ENCODE assay signal across 25 mouse cellular contexts in the genomic region with DNA sequence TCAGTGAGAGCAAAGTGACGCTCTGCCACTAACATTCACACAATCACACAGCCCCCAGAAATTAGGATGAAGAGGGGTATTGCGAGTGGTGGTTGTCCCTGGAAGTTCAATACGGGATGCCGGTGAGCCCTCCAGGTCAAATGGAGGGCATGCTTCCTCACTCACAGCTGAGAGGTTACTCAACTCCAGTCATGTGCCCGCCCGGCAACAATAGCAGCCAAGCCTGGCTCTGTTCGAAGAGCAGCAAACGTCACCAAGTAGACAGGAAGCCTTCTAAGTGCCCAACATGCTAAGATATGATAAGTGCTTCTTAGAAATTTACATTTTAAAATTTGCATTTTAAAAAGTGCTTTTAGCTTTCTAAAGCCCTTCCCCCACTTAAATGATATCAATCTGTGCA. TPM values are rescaled to one million over a fixed set of nuclear protein-coding genes. Genes with fewer than 3 reads are reported as not detected.
A peak's percentile ranks its signal among the peaks of the same experiment; 100 is the strongest.
DNase-seq lines count a peak whose midpoint lies in the region; ATAC-seq and TF ChIP-seq lines count a peak whose summit lies in the region.
"Had no signal": no experiment of that assay in that cellular context is flagged by ENCODE, and none has a peak within 500 bp of the region (broad histone marks: within the 10 kb centered on the region; RNA-seq: fewer than 3 reads in every experiment).

No protein-coding gene starts in this region.

- ATAC-seq in neural tube, embryonic 15.5 days (ENCODE audit: low FRiP score), result no peak
- ATAC-seq in megakaryocyte progenitor cell, adult 5-6 weeks (replicated peaks; ENCODE audit: poor library complexity), result 0 out of 2 replicates have a peak, but pooled peaks have one; percentile 29
- ATAC-seq: liver, postnatal 0 days; midbrain, embryonic 15.5 days had no signal

- H3K4me3 ChIP-seq in gastrocnemius, adult 2 months, result no peak overlapping the region
- H3K4me3 ChIP-seq in neural tube, embryonic 15.5 days (replicated peaks), result no peak overlapping the region
- H3K4me3 ChIP-seq: embryonic facial prominence, embryonic 12.5 days; erythroblast, embryonic 14.5 days; heart, embryonic 13.5 days; hindbrain, embryonic 12.5 days; limb, embryonic 12.5 days; megakaryocyte, embryonic 14.5 days; midbrain, embryonic 15.5 days; neural tube, embryonic 13.5 days had no signal

- no peak for TF ChIP-seq CTCF in gastrocnemius, adult 2 months (IDR thresholded peaks at IDR 0.05)

- H3K4me2 ChIP-seq in neural tube, embryonic 15.5 days, result no peak overlapping the region
- H3K4me2 ChIP-seq: embryonic facial prominence, embryonic 12.5 days; heart, embryonic 13.5 days; hindbrain, embryonic 12.5 days; limb, embryonic 12.5 days; liver, embryonic 11.5 days; midbrain, embryonic 15.5 days; neural tube, embryonic 13.5 days had no signal

- H3K36me3 ChIP-seq in neural tube, embryonic 15.5 days, result no peaks in the 10 kb centered on the region; the same call in 1 of the 2 replicates
- H3K36me3 ChIP-seq: embryonic facial prominence, embryonic 12.5 days; heart, embryonic 13.5 days; hindbrain, embryonic 12.5 days; limb, embryonic 12.5 days; midbrain, embryonic 15.5 days; neural tube, embryonic 13.5 days had no signal

- DNase-seq in adrenal gland, postnatal 10 days, result peak; percentile 34
- DNase-seq in adrenal gland, postnatal 25 days, result no peak
- DNase-seq in gastrocnemius, adult 2 months, result peak; percentile 27
- no peak for DNase-seq in gastrocnemius, postnatal 4 days (ENCODE audit: low spot score in 2 of 2)
- DNase-seq in neural tube, embryonic 10.5 days (ENCODE audit: extremely low spot score, low spot score), result peak; percentile 7
- DNase-seq in adipocyte (ENCODE audit: low spot score), result no peak
- DNase-seq: cerebellum, adult 18-20 months; cerebellum, postnatal 14 days; kidney, adult 18-20 months; layer of hippocampus, adult 9-11 months; liver, postnatal 0 days; right cerebral cortex, postnatal 4 days; thymus, postnatal 14 days had no signal

- H3K4me1 ChIP-seq in neural tube, embryonic 15.5 days, result no peaks in the 10 kb centered on the region
- H3K4me1 ChIP-seq: embryonic facial prominence, embryonic 12.5 days; heart, embryonic 13.5 days; hindbrain, embryonic 12.5 days; limb, embryonic 12.5 days; midbrain, embryonic 15.5 days; neural tube, embryonic 13.5 days had no signal

- no peak overlapping the region for H3K9ac ChIP-seq in neural tube, embryonic 15.5 days (replicated peaks)
- H3K9ac ChIP-seq: embryonic facial prominence, embryonic 12.5 days; heart, embryonic 13.5 days; hindbrain, embryonic 12.5 days; limb, embryonic 12.5 days; liver, postnatal 0 days; midbrain, embryonic 15.5 days; neural tube, embryonic 13.5 days had no signal

- H3K9me3 ChIP-seq in neural tube, embryonic 15.5 days (replicated peaks), result peaks cover 2% of the 10 kb centered on the region; the same call in 1 of the 2 replicates
- H3K9me3 ChIP-seq: midbrain, embryonic 15.5 days had no signal

- 91% methylated on average over 8 of the region's 8 CpGs for WGBS in neural tube, embryonic 15.5 days

- intact Hi-C loops in gastrocnemius, adult 2 months (cut with DNase I), result no loop called here

- H3K27me3 ChIP-seq in neural tube, embryonic 15.5 days (replicated peaks), result no peaks in the 10 kb centered on the region
- H3K27me3 ChIP-seq: embryonic facial prominence, embryonic 12.5 days; heart, embryonic 13.5 days; hindbrain, embryonic 12.5 days; limb, embryonic 12.5 days; midbrain, embryonic 15.5 days; neural tube, embryonic 13.5 days had no signal

- H3K27ac ChIP-seq in gastrocnemius, adult 2 months, result no peak overlapping the region
- H3K27ac ChIP-seq in neural tube, embryonic 15.5 days (replicated peaks), result no peak overlapping the region
- H3K27ac ChIP-seq: embryonic facial prominence, embryonic 12.5 days; heart, embryonic 13.5 days; hindbrain, embryonic 12.5 days; kidney, postnatal 0 days; limb, embryonic 12.5 days; midbrain, embryonic 15.5 days; neural tube, embryonic 13.5 days had no signal

RNA-seq across cellular contexts. Expression of a gene that starts 29.4 kb away (rescaled TPM):
- total RNA-seq in adrenal gland, postnatal 10 days (2021), result 10 to 100 TPM; 56.2 to 62.9 TPM
- 140 and 171 TPM in 2 replicates for total RNA-seq in adrenal gland, postnatal 25 days (2021)
- total RNA-seq in gastrocnemius, adult 2 months (2021), result 10 to 100 TPM; 20.7 to 22.0 TPM
- 10 to 100 TPM; 39.7 to 40.5 TPM for total RNA-seq in gastrocnemius, postnatal 4 days (2021)
- 11.7 and 24.1 TPM in 2 replicates for polyA plus RNA-seq in neural tube, embryonic 15.5 days (2015; fragmentation: Nextera tagmentation; extraction: Ambion mirVana)
- 12.6 and 17.7 TPM in 2 replicates for total RNA-seq in megakaryocyte progenitor cell, adult 5-6 weeks (2015)
- 7.3 and 10.0 TPM in 2 replicates for total RNA-seq in megakaryocyte progenitor cell, adult 5-6 weeks (2017)

Comparison
In these comparisons a context has a peak if more than half of its experiments do, and no peak if none do; other contexts are left out.
1. DNase-seq: peak in adrenal gland, postnatal 10 days (single experiment), gastrocnemius, adult 2 months (single experiment) and neural tube, embryonic 10.5 days (single experiment); none in adrenal gland, postnatal 25 days (single experiment), gastrocnemius, postnatal 4 days (0 of 2) and adipocyte (single experiment).